Mouse (Mus musculus) heart, postnatal 0 days (tissue): ENCODE measurements around the gene Hddc2.

ENCODE experiments used
- CTCF ChIP-seq: IDR thresholded peaks from 2 replicates; pipeline ENCODE4 v1.5.1; 2016; ENCODE audit warnings: antibody characterized with exemption, control low read depth, low read depth
- EP300 ChIP-seq: IDR thresholded peaks from 2 replicates; pipeline ENCODE4 v1.6.1; 2016; ENCODE audit warnings: antibody characterized with exemption, low read depth

- TF ChIP-seq CTCF: no peak
- no peak for TF ChIP-seq EP300
Observed at GRCm38 (mm10) chr10:31272738-31273137, 40.4 kb upstream of the Hddc2 start.
